Mouse (Mus musculus): ENCODE measurements around the gene Rabgef1.

DNA sequence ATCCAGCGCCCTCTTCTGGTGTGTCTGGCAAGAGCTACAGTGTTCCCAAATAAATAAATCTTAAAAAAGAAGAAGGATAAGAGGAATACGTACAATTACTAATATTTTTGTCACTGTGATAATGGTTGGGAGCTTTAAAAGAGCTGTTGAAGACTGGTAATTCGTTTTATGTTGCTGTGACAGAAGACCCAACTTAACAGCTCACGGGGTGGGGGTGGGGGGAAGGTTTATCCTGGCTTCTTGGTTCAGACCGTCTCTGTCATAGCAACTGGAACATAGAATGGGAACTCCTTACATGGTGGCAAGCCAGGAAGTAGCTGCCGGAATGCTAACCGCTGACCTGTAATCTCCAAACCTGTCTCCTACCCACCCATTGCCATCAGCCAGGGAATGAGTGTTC lies 45.2 kb downstream of the Rabgef1 start, which contains the start of gene Tmem248:
- TF ChIP-seq CTCF (conservative IDR thresholded peaks at IDR 0.05; ENCODE audit: low read length), result peak; percentile 30
- no peak for TF ChIP-seq POU5F1 (IDR thresholded peaks at IDR 0.05; ENCODE audit: borderline replicate concordance, low read length)
- no peak for TF ChIP-seq NANOG (IDR thresholded peaks at IDR 0.05; ENCODE audit: borderline replicate concordance, low read length)
